Mouse (Mus musculus) gastrocnemius, adult 8-10 months (tissue): ENCODE measurements around the gene Scn1b. TPM values are rescaled to one million over a fixed set of nuclear protein-coding genes. Genes with fewer than 3 reads are reported as not detected.

Experiments used
- total RNA-seq, 4 experiments: library from RNA; stranded (reverse); gene quantifications; 2 replicates each; pipeline ENCODE4 v1.2.4; 2022

The Scn1b gene
- total RNA-seq, 4 experiments from 2014 or later: 780 to 1,106 (median 929) TPM

Other genes with a start within 250 kb of the Scn1b start
- not detected for gene Cd22, start 246.7 kb downstream of the Scn1b start, total RNA-seq
- under 1 TPM in 3 of 4 experiments, not detected in 1; 0.47 to 0.65 (median 0.56) TPM for gene Mag, start 212.1 kb downstream of the Scn1b start, total RNA-seq
- not detected for gene Hamp2, start 202.3 kb downstream of the Scn1b start, total RNA-seq
- gene Hamp, start 183.0 kb downstream of the Scn1b start, total RNA-seq: under 1 TPM in 1 of 4 experiments, not detected in 3; 0.86 TPM
- gene Usf2, start 170.2 kb downstream of the Scn1b start, total RNA-seq: 10 to 100 TPM; 75.5 to 96.0 (median 89.5) TPM
- gene Lsr, start 153.5 kb downstream of the Scn1b start, total RNA-seq: under 1 TPM in 3 of 4 experiments, not detected in 1; 0.29 to 0.56 (median 0.54) TPM
- gene Fam187b, start 153.2 kb downstream of the Scn1b start, total RNA-seq: under 1 TPM in 1 of 4 experiments, not detected in 3; 0.19 TPM
- gene Fxyd5, start 84.5 kb downstream of the Scn1b start, total RNA-seq: 1 to 10 TPM; 4.7 to 8.7 (median 6.1) TPM
- gene Fxyd7, start 75.5 kb downstream of the Scn1b start, total RNA-seq: 1 to 10 TPM in 2 of 4 experiments, under 1 TPM in 1, not detected in 1; 0.99 to 1.3 (median 1.3) TPM
- 100 to 1,000 TPM; 556 to 826 (median 679) TPM for gene Fxyd1, start 69.8 kb downstream of the Scn1b start, total RNA-seq
- 1 to 10 TPM; 1.4 to 3.5 (median 2.3) TPM for gene Lgi4, start 67.7 kb downstream of the Scn1b start, total RNA-seq
- gene Fxyd3, start 50.3 kb downstream of the Scn1b start, total RNA-seq: 1 to 10 TPM in 2 of 4 experiments, under 1 TPM in 2; 0.77 to 1.3 (median 0.92) TPM
- 10 to 100 TPM; 15.2 to 21.0 (median 17.7) TPM for gene Hpn, start 11.7 kb downstream of the Scn1b start, total RNA-seq
- 10 to 100 TPM; 30.7 to 40.2 (median 33.3) TPM for gene Gramd1a, start 28.9 kb upstream of the Scn1b start, total RNA-seq
- gene Scgb2b2, start 163.5 kb upstream of the Scn1b start, total RNA-seq: not detected
- not detected for gene Scgb1b2, start 164.8 kb upstream of the Scn1b start, total RNA-seq
- gene Scgb2b3, start 235.1 kb upstream of the Scn1b start, total RNA-seq: not detected
- not detected for gene Scgb1b3, start 248.6 kb upstream of the Scn1b start, total RNA-seq